Mouse (Mus musculus): ENCODE results near the gene Col1a2.

- no peak for TF ChIP-seq POLR2A (IDR thresholded peaks at IDR 0.05; ENCODE audit: control insufficient read depth, extremely low read depth, insufficient read depth, low read length, poor library complexity)
- TF ChIP-seq CTCF (IDR thresholded peaks at IDR 0.05; ENCODE audit: borderline replicate concordance, control insufficient read depth, extremely low read depth, insufficient read depth, low read length, poor library complexity), result no peak
Observed at GRCm38 (mm10) chr6:4550549-4550915, 45.9 kb downstream of the Col1a2 start.

Data from thymus, adult 2 months (tissue).